Mouse (Mus musculus): ENCODE data around the gene Dbx1.
A peak's percentile ranks its signal among the peaks of the same experiment; 100 is the strongest.

The Dbx1 gene

DNA sequence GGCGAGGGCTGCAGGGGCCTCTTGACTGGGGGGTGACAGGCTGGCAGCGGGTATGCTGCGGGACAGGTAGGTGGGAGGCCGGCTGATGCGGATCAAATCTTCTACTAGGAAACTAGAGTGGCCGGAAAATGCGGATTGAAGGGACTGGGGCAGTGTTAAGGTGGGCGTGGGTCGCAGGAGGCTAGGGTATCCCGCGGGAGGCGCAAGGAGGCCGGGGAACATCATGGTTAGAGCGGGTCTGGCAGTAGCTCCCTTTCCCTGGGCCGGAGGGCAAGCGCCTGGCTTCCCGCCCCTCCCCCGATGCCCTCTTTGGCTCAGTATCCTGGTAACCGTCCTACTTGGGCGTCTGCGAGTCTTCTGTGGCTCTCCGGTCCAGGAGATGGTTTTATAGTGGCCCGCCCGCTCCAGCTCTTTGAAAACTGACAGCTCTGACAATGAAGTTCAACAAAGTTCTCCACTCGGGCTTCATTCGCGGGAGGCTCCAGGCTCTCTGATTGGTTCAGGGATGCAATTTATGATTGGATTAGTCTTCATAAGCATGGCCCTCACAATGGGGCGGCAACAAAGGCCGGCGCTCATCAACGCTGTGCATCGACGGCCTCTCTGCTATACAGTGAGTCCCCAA lies at the start of gene Dbx1:
Gene Dbx1, minus strand, starts transcription at position 359 of the 625 bp plus-strand sequence.
- DNase-seq (ENCODE audit: low spot score): peak; percentile 50

DNA sequence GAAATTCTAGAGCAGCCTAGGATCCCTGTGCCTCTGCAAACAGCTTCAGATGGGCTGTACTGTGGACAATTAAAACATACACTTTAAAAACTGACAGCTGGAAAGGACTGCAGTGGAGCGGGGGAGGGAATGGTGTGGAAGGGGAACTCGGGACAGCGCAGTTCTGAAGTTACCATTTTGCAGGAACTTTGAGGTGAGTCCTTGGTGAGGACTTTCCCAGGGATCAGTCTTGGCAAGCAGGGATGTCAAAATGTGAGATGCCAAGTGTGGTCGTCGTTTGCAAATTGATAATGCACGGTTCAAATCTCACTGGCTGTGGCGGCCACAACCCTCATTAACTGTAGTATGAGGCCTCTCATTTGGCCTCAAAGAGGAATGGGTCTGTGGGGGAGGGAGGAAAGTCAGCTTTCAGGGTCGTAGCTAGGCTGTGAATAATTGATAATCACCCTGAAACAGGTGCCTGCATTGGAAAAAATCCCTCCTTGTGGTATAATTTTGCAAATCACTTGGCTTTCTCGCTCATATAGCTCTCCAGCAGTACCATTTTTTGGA lies 42.3 kb upstream of the Dbx1 start:
- no peak for DNase-seq (ENCODE audit: low spot score)

DNA sequence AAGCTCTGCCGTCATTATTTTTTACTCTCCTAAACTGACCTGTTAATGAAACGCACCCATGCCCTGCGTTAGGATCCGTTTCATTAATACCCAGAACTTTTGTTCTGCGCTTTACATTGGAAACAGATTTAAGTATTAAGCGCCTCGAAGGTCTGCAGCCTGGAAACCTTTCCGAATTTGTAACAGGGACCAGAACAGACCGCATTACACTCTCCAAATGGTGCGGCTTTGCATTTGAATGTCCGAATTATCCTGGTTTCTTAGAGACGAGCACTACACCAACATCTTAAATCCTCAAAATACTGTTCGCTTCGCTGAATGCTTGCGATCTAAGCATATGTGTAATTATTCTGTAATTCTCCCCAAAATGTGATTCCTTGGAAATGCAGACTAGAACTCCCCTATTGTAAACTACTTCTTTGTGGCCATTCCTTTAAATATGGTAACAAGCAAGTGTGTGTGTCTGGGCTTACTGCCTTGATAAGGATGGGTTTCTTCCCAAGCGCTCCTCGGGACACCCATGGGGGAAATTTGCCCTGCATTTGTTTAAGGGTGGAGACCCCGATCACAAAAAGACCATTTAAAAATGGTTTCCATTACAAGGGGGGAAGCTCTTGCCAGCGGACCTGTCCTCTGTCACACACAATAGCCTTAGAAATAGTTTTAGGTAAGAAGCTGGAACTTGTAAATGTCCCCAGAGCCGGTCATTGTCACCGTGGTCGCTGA lies 41.6 kb upstream of the Dbx1 start:
- DNase-seq (ENCODE audit: low spot score): peak; percentile 46

DNA sequence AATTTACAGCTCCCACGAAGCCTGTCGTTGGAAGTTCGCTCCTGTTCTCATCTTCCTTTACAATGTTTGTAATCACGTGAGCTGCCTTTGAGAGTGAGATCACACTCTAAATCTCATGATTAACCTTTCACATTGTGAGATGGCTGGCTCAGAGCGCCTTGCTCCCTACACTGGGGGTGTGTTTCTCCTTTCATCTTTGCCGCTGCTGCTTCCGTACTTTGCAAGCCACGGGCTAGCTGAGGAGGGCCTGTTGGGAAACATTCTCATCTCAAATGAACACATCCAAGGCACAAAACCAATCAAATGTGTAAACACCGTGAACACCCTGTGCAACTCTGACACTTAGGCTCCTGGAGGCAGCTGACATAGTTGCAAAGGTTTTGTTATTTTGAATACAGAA lies 40.5 kb upstream of the Dbx1 start:
- peak; percentile 33 for DNase-seq (ENCODE audit: low spot score)

DNA sequence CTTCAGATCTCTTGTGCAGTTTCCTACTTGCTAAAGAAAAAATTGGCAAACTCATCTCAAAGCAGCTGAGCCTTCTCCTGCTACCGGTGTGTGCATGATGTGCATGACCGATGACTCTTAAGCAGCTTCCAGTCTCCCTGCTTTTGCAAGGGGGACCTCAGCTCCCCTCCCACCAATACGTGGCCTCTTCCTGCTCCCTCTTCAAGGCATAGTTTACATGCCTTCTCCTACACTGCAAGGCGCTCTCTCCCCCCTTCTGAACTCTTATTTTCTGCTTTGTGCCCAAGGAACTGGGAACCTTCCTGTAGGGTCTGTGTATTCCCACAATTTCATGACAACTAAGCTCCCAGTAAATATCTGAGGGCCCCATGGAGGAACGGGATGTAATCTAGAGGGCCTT lies 40.0 kb upstream of the Dbx1 start:
- no peak for DNase-seq (ENCODE audit: low spot score)

DNA sequence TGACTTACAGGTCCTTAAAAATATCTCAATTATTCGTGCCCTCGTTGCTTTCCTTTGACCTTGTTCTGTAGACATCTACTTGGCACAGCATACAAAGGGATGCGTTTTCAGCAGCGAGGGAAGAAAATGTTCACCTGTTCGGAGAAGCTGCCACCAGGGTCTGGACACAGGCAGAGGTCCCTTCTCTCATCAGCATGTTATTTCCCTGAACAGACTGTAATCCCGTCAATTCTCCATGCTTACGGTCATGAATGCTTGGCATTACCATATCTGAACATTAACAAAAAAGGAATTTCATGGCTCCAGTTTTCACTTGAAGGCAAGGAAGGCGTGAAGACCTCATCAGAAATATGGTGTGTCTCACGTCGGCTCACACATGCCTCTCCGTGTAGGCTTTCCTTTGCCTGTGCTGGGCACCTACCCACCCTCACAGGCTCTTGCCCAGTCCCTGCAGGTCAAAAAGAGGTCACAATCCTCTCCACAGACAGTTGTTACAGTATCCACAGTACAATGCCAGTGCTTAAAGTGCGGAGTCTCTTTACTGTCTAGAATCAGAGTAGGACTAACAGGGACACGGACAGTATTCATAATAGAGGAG lies 31.7 kb upstream of the Dbx1 start:
- DNase-seq (ENCODE audit: low spot score): no peak

DNA sequence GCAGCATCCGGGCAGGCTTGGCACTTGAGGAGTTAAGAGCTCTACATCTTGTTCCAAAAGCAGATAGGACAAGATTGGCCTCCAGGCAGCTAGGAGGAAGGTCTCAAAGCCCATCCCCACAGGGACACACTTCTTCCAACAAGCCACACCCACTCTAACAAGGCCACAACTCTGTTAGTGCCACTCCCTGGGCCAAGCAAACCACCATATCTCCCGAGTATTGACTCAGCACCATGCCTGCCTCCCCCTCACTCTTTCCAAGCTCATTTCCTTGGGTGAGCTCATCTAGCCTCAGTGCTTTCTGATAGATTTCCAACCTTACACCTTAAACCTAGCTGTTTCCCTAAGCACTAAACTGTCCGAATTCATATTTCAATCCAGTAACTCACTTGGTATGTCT lies 26.9 kb upstream of the Dbx1 start:
- DNase-seq (ENCODE audit: low spot score): no peak

DNA sequence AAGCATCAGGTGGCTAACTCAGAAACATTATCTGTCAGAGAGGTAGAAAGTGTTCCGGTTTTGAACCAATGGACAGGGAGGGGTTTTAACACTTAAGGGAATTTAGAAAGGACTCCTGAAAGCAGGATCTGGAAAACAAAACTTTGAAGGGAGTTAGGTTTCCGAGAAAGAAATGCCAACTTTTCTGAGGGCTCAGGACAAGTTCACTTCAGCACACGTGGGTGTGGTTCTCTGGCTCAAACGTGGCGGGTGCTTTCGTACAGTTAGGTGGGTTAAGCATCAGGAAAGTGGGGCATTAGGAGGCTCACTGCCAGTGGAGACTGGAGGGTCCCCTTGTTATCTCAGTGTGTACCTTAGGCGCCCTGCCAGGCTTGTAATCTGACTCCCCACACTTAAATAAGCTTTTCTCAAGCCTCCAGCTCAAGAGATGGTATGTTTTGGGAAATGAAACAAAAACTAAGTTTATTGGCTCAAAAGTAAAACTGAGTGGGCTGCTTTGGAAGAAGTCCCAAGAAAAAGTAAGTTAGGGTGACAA lies 25.9 kb upstream of the Dbx1 start:
- DNase-seq (ENCODE audit: low spot score): no peak

DNA sequence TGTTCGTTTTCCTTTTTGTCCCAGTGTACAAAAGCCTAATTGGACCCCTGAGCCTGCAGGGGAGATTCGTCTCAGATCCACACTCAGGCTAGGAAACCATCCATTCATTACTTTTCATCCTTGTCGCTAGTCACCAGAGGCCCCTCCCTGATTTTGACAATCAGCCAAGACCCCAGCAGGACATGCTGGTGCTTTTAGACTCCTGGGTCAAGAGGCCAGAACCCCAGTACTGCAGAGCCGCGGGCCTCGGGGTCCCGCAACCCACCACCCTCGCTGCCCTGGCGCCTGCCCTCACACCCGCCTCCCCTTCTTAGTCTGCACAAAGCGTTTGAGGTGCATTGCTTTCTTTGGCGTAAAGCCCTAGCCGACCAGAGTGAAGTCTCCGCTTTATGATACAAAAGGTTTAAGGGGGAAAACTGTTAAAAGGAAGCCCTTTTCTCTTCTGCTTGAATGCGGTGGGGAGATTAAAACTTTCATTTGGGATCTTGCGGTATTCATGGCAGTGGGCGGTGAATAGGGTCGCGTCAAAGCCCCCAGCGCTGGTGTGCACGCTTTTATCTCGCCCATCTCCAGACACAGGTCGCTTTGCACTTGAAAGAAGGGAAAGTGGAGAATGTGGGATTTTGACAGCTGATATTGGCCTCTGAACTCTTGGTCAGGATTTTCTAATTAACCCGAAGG lies 25.3 kb upstream of the Dbx1 start:
- no peak for DNase-seq (ENCODE audit: low spot score)

DNA sequence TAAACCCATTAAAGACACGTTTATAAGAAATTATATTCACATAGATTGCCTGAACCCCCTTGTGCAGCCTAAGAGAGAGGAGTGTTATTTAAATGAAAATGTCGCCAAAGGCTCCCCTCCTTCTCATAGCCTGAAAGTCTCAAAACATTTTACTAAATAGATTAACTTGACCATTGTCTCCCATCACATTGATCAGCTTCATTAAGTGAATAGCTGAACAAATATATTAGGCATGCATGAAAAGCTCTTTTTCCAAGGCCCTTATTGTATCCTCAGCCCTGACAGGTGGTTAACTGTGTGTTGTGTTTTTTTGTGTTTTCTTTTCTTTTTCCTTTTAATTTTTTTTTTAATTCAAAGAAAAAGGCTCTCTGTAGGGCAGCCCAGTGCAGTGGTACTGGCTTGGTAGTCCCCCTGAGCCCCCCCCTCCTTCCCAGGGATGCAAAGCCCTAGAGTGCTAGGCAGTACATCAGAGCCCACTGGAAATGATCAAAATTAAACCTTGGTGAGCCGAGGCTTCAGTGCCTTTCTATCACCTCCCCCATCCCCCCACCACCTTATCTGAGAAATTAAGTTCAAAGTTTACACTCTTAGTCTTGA lies 4.2 kb upstream of the Dbx1 start:
- DNase-seq (ENCODE audit: low spot score): no peak

DNA sequence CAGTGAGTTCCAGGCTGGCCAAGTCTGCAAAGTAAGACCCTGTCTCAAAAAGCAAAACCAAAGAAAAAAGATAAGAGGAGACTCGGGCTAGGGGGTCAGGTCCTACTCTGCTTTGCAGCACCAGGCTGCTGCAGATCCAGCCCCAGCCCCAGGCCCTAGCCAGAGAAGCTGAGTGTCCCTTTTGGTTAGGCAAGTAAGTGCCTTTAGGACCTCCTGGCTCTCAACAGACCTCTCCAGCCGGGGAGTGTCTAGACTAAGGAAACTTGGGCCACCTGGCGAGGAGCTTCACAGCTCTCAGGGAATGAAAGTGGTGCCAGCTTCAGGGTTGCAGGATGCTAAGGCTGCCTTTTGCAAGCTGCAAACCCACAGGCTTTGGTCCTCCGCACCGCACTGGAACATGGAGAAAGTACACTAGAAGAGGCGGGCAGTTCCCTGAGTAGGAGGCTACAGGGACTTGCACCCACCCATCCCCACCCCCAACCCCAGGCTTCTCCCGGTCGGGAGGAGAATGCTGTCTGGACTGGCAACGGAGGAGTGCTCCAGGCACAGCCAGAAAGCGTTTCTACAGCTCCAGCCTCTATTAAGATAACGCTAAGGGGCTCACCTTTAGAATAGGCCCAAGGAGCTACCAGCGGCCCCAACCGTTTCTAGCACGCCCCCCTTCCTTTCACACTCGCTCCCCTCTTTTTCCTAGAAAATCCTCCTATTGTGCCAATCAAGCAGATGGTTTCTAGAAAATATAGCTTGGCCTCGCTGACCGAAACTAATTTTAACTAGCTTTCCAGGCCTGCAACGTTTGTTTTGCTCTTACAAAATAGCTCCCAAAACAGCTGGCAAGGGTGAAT lies 3.4 kb upstream of the Dbx1 start:
- peak; percentile 18 for DNase-seq (ENCODE audit: low spot score)

DNA sequence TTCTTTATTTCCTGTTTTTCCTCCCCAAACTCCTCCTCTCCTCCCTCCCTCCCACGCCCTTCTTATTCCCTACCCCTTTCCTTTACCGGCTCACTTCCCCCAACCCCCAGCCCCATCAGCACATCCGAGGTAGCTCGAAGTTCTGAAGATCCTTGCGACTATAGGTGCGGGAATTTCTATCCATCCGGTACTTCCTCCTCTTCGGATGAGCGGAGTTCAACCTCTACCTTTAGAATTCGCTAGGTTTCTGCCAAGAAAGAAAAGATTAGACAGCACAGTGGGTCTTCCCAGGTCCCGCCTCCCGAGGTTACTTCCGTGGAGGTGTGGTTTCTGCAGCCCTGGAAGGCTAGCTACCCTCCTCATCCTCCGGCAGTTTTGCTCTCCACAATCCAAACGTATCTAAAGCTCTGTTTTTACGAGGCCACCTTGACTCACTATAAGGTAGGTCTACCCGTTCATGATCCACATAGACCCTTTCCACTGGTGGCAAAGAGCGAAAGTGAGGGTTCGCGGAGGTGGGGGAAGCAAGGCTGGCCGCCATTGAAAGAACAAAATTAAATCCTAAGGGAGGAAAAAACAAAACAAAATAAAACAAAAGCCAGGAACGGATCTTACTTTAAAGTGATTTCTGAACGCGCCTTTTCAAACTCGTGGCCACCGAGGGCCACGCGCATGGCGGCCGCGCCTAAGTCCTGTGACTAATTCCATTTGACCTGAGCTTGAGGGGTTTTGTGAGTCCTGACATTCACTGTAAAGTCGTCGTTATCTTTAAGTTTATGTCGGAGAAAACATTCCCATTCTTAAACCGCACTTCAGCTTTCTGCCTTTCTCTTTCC lies 2.5 kb upstream of the Dbx1 start:
- DNase-seq (ENCODE audit: low spot score): peak; percentile 18

DNA sequence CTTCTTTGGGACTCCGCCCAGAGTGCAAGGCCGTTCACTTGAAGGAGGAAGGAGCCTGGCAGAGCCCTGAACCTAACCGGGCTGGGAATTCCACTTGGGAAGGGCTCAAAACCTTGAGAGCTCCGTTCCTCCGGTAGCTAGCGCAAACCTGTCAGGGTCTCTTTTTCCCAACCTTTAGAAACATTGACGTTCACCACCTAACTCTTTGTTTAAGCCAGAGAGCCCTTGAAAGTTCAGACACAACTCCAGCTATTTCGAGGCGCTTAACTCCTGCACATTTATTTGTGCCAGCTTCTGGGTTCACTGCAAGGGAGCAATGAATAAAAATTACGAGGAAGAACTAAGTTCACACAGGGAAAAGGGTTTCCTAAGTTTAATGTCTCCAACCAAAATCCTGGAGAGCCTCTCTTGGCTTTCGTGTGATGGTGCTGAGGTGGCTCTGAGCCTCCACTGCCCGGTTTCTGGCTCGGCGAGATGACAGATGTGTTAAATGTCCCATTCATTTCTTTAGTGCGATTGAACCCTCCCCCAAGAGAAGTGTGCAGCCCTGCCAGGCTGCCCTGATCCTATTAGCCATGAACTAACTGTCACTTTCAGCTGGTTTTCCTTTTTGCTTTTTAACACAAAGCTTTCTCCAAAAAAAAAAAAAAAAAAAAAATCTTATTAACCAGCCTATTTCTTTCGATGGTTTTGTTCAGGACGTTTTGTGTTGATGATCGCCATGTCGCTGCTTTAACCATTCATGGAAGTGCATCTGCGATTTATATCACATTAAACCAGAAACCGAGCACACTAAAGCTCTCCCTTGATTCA lies 1.4 kb upstream of the Dbx1 start:
- DNase-seq (ENCODE audit: low spot score): peak; percentile 35

DNA sequence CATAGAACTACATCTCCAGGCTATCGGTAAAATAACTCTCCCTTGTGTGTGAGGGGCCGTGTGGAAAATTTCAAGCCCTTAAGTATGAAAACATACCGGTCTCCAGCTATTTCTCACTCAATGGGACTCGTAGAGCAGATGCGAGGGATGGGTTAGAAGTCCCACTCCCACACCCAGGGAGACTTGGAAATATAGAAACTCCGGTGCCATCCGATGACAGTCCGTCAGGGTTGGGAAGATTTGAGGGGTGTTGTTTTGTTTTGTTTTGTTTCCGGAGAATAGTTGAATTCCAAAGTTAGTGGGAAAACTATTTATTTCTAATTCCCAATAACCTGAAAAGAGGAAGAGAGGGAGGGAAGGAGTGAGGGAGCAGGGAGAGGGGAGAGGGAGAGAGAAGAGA lies 632 bp upstream of the Dbx1 start:
- DNase-seq (ENCODE audit: low spot score): peak; percentile 21

DNA sequence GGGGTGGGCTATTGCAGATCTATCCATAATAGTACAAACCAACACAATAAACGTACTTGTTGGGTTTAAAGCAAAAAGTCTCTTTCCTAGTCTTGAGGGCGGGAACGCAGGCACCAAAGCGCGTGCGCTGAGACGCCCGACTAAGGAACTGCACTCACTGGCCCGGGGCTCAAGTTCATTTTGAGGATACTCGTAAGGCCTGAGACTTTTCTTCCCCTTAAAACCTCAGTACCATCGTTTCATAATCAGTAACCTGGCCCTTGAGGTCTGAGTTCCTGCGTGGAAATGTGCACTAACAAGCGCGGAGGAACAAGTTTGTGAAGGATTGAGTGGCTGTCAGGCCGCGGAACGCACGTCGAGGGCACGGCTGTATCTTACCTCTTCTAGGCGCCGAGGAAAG lies 678 bp downstream of the Dbx1 start:
- DNase-seq (ENCODE audit: low spot score): no peak

DNA sequence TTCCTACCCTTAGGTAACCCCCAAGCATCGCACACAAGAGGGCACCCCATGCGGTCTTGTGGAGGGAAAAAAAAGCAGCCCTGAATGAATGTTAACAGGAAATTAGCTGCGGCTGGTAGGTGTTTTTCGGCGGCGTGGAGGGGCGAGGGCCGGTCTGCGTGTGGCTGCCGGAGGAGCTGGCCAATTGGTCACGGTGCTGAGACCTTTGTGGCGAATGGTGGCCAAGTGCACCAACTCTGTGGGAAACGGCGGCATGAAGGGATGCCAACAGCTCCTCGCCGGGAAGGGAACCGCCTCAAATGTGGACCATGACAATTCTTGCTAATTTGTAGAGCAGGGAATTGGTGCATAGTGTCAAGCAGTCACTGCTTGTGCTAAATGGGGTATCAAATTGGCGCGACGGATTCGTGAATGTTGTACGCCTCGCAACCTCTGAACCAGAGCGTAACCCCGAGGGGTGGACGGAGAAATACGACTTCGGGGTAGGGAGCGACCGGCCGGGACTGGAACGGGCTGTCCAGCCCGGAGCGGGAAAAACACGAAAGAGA lies 1.5 kb downstream of the Dbx1 start:
- peak; percentile 46 for DNase-seq (ENCODE audit: low spot score)

DNA sequence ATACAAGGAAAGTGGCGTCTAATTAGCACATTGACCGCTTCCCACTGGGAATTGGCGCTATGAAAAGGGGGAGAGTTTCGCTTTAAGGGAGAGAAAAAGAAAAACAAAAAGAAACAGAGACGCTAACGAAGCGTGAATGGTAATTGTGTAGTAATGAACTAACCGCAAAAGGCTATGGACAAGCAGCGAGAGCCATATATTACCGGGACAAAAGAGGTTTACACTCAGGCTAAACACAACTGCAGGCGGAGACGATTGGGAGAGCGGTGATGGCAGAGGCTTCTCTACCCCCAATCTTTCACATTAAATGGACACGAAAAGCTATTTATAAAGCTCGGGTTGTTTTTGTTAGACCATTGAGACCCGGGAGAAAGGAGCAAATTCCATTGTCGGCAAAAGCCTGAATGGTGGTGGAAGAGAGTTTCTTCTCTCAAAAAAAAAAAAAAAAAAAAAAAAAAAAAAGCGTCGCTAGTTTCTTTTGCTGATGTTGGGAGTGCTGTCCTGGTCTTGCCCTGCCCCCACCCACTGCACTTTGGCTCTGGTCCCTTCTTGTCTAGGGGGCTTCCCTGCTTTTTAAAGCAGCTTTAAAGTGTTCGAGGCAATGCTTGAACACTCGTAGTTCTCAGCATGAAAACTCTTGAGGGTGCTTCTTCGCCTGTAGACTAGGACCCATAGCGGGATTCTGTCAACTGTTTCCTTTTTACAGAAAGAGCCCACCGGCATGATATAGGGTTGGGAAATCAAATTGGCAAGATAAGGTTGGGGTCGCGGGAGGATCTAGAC lies 2.2 kb downstream of the Dbx1 start:
- peak; percentile 66 for DNase-seq (ENCODE audit: low spot score)

DNA sequence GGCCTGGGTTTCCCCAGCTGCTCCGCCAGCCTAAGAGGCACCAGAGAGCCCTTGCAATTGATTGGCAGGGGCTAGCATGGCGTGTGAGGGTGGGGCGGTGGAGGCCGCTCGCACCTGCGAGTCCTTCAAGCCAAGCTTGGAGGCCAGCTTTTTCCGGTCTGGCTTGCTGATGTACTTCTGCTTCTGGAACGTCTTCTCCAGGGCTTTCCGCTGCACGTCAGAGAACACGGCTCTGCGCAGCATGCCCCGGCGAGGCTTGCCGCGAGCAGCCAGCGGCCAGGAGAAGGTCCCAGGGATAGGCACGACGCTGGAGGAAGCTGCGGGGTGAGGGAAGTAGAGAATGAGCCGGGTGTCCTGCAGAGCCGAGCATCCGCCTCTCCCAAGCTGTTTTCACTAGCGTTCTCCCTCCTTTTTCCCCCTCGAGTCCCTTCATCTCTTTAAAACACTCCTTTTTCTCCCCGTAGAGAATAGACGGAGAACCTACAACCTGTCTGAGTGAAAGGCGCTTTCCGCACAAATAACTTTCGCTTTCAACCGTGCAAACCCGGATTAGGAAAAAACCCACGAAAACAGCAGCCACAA lies 3.2 kb downstream of the Dbx1 start:
- peak; percentile 53 for DNase-seq (ENCODE audit: low spot score)
